Mouse (Mus musculus): ENCODE measurements at regions not wholly inside any gene's neighbourhood (a gene's known extent, or its start where the extent isn't known, plus 50 kb on each side); places are given as distances from the start of the nearest gene placed in this dataset.

DNA sequence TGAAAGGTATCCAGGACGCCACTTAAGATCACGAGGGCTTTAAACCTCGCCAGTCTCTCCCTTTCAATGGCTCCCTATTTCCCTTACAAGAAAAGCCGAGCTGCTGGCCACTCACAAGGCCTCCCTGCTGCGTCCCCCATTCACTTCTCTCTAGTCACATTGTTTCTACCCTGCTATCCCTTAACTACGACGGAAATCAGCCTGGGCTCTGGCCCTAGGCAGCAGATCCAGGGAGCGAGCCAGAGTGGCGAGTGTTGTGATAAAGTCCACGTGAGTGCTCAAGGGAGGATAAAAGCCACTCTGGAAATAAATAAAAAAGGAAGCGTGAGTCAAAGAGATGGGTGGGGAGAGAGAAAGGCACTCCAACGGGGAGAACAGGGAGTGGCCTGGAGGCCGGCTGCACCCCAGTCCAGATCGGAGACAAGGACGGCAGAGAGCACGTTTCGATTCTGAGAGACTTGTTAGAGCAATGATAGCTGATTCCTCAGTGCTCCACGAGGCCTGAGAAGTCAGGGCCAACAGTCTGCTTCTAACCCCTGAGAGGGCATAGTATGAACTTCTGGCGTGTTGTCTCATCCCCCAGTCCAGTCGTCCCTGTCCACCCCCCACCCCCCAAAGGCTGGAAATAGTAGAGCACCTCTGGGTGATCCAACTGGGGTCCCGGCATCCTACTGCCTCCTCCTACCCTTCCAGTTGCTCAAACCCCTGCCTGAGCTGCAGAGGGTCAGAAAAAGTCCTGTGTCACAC, 84.8 kb upstream of the Calm2 start:
- DNase-seq (ENCODE audit: low read depth, low spot score) = peak; percentile 56

DNA sequence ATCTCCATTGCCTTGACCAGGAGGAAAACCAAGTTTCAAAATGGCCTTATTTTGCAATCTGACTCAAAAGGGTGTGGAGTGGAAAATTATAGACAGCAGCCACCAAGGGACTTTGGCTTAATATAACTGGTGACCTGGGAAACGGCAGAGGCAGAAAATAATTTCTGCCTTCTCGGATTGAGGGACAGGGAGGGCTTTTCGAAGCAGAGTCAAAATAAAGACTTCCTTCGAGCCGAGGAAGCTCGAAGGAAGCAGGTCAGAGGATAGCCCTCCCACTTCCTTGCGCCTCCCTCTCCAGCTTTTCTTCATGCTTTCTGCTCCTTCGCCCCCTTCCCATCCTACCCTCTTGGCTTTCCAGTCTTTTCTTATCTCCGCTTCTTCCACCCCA, 85.4 kb upstream of the Calm2 start:
- no peak for DNase-seq (ENCODE audit: low read depth, low spot score)

DNA sequence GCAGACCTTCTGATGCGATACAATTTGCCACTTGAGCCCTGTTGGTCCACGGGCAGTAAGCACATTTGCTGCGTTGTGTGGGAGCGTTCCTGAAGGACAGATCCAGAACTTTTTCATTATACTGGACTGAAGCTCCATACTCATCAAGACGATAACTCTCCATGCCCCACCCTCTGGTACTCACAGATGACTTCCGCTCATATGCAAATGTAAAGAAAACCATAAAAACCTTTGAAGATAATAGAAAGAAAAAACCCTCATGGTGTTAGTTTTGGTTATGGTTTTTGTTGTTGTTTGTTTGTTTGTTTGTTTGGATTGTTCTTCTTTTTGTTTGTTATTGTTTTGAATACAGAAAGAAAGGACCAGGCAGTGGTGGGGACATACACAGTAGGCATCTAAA, 86.0 kb upstream of the Calm2 start:
- DNase-seq (ENCODE audit: low read depth, low spot score) = no peak

DNA sequence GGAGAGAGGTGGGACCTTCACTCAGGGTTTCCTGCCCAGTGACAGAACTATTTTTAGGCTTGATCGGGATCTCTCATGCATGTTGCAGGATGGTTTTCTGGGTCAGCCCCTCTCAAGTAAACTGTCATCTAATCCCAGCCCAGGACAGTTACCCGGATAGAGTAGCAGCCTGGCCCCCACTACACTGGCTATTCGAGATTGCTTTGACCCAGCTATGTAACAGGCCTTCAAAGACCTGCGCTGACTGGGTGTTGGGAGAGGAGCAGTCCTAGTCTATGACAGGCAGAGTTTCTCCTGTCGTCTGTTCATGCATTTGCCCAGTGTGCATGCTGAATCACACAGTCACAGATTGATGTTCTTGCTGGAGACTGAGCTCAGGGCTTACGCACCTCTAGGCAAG, 86.2 kb upstream of the Epcam start:
- no peak for DNase-seq (ENCODE audit: low read depth, low spot score)

DNA sequence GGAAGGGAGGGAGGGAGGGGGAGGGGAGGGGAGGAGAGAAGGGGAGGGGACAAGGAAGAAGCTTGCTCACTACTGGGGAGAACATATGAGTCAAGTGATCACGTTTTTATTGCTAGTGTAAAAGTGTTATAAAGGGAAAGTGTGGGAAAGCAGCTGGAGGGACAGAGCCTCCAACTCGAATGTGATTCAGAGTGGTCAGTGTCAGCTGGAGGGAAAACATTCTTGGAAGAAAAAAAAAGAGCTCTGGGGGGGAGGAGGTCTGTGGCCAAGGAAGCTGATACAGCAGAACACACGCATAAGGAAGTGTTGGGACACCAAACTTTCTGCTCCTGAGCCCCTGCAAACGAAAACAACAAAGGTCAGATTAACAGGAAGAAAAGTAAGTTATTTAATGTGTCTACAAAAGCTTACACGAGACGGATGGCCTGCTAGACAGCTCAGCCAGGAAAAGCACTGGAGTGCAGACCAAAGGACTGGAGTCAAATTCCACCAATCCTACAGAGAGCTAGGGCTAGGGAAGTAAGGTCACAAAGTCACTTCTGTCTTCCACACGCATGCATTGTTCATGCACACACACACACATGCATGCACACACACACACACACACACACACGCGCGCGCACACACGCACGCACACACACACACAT, 85.1 kb upstream of the Epcam start:
- DNase-seq (ENCODE audit: low read depth, low spot score) = no peak

DNA sequence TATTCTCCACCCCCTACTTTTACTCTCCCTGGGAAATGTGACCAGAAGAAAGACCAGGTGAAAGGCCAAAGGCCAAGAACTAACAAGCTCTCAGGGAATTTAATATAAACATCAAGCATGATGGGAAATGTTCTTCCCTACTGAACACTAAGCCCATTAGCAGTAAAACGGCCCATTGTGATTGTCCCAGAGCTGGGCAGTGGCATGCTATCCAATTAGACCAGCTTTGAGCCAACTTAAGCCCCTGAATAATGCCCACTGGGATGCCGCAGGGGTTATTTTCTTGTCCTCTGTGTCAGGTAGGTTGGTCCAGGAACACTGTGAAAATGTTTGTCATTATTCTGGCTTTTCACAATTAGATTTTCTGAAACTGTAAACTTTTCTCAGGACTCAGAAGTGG, 81.2 kb upstream of the Epcam start:
- no peak for DNase-seq (ENCODE audit: low read depth, low spot score)

DNA sequence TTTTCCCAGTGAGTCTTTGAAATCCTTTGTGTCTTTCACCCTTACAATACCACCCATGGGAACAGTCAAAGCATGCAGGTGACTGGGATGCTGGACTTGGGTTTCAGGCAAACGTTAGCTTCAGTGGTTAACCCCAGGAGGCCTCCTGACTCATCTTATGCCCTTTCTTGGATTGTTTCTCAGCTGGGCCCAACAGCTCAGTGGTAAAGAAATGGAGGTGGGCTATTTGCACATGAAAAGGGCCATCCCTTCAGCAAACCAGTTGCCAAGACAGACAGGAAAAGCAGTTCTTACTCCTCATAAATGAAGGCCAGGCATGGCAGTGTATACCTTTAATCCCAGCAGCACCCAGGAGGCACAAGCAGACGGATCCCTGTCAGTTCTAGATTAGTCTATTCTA, 77.4 kb upstream of the Epcam start:
- peak; percentile 34 for DNase-seq (ENCODE audit: low read depth, low spot score)

DNA sequence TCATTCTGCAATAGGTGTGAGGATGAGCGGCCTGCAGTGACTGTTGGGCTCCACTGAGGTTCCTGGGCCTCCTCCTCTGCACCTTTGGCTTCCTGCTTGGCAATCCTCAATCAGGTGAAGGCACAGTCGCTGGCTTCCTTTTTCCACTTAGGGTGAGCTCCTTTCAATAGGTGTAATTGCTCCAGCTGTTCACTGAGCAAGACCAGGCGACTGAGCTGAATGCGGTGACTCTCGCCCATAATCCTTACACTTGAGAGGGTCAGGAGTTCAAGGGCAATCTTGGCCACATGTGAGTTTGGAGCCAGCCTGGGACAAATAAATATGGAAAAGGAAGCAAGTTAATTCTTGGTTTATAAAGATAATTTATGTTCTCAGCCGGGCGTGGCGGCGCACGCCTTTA, 76.1 kb upstream of the Epcam start:
- DNase-seq (ENCODE audit: low read depth, low spot score) = no peak

DNA sequence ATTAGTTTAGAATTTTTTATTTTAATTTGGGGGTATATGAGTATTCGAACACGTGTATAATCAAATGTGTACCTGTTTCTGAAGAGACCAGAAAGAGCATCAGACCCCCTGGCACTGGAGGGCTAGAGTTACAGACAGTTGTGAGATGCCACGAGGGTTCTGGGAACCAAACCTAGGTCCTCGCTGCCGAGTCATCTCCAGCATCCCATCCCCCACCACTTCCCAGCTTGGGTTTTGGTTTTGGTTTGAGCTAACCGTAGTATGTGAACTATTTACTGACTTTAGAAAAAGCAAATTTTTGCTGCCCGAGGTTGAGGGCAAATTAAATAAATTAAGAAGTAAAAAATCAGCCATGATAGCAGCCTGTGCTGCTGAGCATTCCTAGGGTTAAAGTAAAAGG, 74.9 kb upstream of the Epcam start:
- DNase-seq (ENCODE audit: low read depth, low spot score) = no peak

DNA sequence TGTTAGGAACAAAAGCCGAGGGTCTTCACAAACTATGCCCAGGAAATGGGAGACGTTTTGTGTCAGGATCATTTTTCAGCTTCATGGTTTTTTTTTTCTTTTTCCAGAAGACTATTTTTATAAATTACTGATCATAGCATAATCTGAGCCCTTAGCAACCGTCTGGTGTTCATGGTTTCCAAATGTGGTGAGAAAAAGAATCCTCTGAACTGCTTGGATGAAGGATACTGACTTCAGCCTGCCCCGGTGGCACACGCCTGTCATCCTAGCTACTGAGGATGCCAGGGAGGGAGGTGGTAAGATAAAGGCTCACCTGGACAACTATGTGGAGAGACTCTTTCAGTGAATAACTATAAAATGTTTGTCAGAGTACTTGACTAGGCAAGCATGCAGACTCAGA, 72.4 kb upstream of the Epcam start:
- no peak for DNase-seq (ENCODE audit: low read depth, low spot score)

DNA sequence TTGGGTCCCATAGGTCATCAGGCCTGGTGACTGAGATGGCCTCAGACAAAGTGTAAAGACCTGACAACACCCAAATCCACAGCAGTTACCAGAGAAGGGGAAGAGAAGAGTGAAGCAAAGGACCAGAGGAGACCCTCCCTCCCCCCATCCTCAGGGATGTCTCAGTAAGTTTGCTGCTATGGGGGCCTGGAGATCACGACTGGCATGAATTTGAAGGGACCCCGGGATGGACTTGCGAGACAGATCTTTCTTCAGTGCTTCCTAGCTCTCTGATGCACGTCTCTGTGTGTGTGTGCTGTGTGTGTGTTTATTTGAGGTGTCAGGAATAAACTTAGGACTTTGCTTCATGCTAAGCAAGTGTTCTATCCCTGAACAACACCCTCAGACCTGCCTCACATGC, 70.1 kb upstream of the Epcam start:
- DNase-seq (ENCODE audit: low read depth, low spot score) = no peak

DNA sequence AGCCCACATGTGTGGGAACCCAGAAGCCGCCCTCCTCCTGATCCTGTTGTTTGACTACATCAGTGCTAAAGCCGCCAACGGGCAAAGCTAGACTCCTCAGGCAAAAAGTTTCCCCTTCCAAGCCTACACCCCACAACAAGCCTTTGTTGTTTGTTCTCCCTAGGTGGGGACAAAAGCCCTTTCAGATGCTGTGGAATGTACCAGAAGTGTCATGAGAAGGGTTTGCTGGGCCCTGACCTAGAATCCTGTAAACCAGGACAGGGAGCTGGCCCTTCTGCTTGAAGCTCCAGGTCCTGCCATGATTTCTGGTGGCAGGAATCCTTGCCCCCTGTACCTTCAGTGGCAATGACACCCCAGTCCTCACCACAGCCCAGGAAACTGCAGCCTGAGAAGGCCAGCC, 69.5 kb upstream of the Epcam start:
- no peak for DNase-seq (ENCODE audit: low read depth, low spot score)

DNA sequence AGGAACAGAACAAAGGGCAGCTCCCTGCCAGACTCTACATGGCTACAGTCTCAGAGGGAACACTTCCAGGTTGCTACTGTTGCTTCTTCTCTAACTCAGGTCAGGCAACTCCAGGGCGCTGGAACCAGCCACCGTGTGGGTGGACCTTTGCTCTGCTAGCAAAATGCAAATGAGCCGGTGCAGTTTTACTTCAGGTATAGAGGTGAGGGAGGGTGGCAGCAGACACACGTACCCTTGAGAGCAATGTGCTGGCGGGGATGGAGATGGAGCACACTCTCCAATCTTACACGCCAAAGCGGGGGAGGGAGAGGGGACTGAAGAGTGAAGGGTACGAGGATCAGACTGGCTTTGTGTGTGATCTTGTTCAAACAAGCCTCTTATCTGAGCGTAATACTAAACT, 68.8 kb upstream of the Epcam start:
- DNase-seq (ENCODE audit: low read depth, low spot score) = no peak

DNA sequence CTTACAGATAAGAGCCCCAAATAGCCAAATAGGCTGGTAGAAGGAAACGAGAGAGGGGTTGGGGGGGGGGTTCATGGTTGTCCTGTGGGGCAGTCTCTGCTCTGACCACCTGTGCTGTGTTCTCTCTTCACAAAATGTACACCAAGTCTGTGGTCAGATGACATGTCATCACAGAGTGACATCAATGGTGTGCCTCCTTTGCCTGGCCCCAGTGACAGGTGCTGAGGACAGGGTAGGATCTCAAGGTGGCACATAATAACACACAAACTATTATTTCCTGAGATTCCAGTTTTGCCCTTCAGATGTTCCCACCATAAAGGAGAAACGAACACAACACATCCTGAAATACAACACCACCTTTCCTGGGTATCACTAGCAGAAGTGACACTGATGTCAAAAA, 68.3 kb upstream of the Epcam start:
- DNase-seq (ENCODE audit: low read depth, low spot score) = no peak

DNA sequence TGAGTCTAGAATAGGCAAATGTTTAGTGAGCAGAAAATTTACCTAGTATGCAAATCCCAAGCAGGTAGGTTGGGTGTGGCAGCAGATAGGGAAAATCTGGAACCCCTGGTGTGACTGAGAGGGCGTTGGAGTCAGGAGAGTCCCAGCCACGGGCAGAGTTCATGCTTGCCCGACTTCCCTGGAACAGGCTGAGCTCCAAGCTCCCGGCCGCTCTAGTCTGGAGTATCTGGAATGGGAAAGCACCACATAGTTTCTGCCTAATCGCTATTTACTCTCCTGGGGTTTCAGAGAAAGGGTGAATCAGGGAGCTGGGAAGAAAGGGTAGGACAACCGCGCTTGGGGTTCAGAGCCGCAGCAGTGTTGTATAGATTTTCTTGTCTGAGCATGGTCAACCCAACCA, 65.8 kb upstream of the Epcam start:
- DNase-seq (ENCODE audit: low read depth, low spot score) = no peak

DNA sequence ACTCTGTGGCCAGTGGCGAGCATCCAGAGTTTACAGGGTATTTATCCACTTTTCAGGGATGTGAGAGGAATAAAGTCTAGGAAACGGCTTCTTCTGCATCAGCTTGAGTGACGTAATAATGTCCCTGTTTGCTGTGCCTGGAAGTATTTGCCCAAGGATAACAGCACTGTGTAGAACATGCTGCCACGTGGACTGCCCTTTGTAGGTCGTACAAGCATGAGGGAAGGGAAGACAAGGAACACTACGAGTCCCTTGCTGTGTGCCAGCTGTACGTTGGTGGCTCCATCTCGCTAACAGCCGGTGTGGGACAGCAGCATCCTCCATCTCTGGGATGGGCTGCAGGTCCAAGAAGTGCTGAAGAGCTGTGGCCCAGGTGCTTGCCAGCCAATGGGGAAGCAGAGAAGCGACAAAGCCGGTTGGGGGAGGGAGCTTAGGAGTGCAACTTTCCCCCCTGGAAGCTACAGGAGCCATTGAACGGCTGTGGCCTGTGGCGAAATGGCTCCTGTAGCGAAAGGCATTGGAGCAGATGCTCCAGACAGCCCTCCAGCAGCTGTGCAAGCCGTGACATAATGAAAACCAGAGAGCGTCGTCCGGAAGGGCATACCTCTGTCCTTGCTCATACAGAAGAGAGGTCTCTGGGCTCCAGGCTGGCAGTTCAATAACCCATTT, 65.0 kb upstream of the Epcam start:
- no peak for DNase-seq (ENCODE audit: low read depth, low spot score)

DNA sequence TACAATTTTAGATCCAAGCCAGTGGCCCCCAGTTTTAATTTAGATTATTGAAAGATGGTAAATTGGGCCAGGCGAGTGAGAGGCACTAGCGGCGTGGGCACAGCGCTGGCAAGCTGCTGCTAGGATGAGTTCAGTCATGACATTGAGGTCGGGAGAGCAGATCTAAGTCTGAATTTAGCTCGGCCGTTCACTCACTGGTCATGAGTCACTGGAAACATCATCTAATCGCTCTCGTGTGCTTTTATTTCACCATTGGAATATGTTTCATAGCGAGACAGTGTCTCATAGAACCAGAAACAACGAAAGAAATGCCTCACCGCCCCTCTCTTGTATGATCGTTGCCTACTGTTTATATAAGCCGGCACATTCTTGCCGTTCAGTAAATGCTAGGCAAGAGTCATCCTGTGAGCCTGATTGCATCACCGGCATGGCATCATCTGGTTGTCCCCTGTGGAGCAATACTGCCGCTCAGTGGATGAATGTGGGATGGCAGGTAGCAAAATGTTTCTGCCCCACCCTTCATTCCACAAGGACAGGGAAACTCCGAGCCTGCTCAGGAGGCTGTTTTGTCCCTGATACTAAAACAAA, 64.3 kb upstream of the Epcam start:
- DNase-seq (ENCODE audit: low read depth, low spot score) = peak; percentile 90

DNA sequence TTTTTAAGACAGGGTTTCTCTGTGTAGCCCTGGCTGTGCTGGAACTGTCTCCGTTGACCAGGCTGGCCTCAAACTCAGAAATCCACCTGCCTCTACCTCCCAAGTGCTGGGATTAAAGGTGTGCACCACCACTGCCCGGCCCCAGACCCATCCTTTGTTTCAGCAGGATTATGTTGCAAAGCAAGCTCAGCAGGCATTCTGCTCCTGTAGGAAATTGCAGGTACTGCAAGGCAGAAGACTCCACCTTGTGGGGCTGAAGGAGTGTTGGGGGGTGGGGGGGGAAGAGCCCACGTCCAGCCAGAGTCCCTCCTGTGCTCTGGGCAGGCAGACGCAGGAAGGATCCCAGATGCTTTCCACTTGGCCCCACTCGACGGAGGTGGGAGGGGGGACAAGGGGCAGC, 52.2 kb upstream of the Epcam start:
- DNase-seq (ENCODE audit: low read depth, low spot score) = peak; percentile 30

DNA sequence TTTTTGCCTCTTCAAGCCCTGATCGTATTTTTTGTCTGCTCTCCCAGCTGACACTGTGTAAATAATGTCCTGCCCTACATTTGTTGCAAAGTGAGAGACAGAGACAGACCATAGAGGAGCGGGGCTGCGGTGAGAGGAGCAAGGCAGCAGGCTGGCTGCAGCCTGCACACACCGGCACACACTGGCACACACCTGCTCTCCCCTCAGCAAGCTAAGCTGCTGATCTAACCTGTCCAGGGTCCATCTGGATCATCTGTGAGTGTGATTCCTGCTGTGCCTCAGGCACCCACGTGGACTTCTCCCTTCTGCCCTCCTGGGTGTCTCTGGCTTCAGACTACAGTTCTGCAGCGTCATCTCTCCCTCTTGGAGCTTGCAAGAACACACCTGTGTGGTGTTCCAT, 50.4 kb upstream of the Epcam start:
- no peak for DNase-seq (ENCODE audit: low read depth, low spot score)
